Mouse (Mus musculus): Measurements from ENCODE around the gene Tubal3.

DNA sequence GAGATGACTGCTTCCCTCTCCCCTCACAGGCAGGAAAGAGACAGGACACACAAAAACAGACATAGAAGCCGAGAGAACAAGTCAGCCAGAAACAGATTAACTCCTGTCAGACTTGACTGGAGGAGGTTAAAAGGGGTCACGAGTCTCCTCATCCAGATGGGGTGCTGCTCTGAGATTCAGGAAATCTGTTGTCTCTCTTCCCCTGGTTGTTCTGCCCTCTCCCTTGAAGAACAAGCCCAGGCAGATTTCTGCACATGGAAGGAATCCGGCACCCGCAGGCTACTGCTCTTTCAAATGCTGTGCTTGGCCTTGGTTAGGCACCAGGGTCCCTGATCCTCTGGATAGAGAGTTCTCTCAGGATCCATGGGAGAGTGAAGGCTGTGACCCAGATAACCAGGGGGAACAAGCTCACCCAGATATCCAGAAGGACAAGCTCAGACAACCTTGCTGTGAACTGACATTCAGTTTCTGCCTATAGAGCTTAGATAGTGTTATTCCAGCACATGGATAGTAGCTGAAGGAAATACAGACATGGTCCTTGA, 40.3 kb upstream of the Tubal3 start:
- TF ChIP-seq MYOD1 (IDR thresholded peaks at IDR 0.05; ENCODE audit: control insufficient read depth in 1 of 3, insufficient read length in 2 of 3, low read depth in 2 of 3) (no peak), TCF12 (IDR thresholded peaks at IDR 0.05; ENCODE audit: insufficient read depth, poor library complexity, severe bottlenecking) (no peak), MYOG (IDR thresholded peaks at IDR 0.05; ENCODE audit: control insufficient read depth in 1 of 3, insufficient read depth in 1 of 3, insufficient read length in 2 of 3, low read depth in 2 of 3) (no peak), TCF3 (IDR thresholded peaks at IDR 0.05; ENCODE audit: insufficient read length, low read depth) (no peak), POLR2AphosphoS2 (IDR thresholded peaks at IDR 0.05; ENCODE audit: insufficient read length, low read depth) (no peak), POLR2A (IDR thresholded peaks at IDR 0.05; ENCODE audit: insufficient read length, low read depth) (no peak), SRF (IDR thresholded peaks at IDR 0.05; ENCODE audit: control insufficient read depth, insufficient read length, low read depth) (no peak), USF1 (IDR thresholded peaks at IDR 0.05; ENCODE audit: low read depth) (no peak), E2F4 (IDR thresholded peaks at IDR 0.05; ENCODE audit: insufficient read depth) (no peak), CEBPB (IDR thresholded peaks at IDR 0.05; ENCODE audit: insufficient read depth, poor library complexity, severe bottlenecking) (no peak), MAX (IDR thresholded peaks at IDR 0.05; ENCODE audit: low read depth) (no peak), REST (IDR thresholded peaks at IDR 0.05; ENCODE audit: insufficient read depth, insufficient read length) (no peak)
